Mouse (Mus musculus): Measurements from ENCODE around the gene Slc38a4. TPM values are rescaled to one million over a fixed set of nuclear protein-coding genes. Genes with fewer than 3 reads are reported as not detected.
A peak's percentile ranks its signal among the peaks of the same experiment; 100 is the strongest.

The Slc38a4 gene
- polyA plus RNA-seq, 2 experiments, result 80.0 to 118 TPM

- no peak for TF ChIP-seq POLR2A (IDR thresholded peaks at IDR 0.05; ENCODE audit: borderline replicate concordance, extremely low read depth, insufficient read depth, insufficient read length)
- H3K36me3 ChIP-seq (ENCODE audit: control insufficient read depth, insufficient read depth, low read length), result no peaks in the 10 kb centered on the region
- no peaks in the 10 kb centered on the region for H3K27me3 ChIP-seq (ENCODE audit: control insufficient read depth, insufficient read depth, low read length)
- ATAC-seq (ENCODE audit: low FRiP score, low read depth) (no peak), DNase-seq (ENCODE audit: low spot score) (no peak)
- H3K4me2 ChIP-seq (replicated peaks; ENCODE audit: low read depth, low read length, severe bottlenecking), result no peak overlapping the region
- H3K9me3 ChIP-seq (ENCODE audit: control insufficient read depth, low read length), result no peaks in the 10 kb centered on the region
- H3K27ac ChIP-seq (replicated peaks; ENCODE audit: low read depth, low read length), result no peak overlapping the region
- H3K4me1 ChIP-seq (ENCODE audit: control insufficient read depth, insufficient read depth, low read length), result no peaks in the 10 kb centered on the region
- WGBS, result 75% methylated on average over 8 of the region's 8 CpGs
- no peak overlapping the region for H3K9ac ChIP-seq (ENCODE audit: low read depth, low read length, severe bottlenecking)
- no peak overlapping the region for H3K4me3 ChIP-seq (replicated peaks; ENCODE audit: low read length)
Measured at GRCm38 (mm10) chr15:97060973-97061372, 5.2 kb upstream of the Slc38a4 start.

- no peak for ATAC-seq (ENCODE audit: low FRiP score, low read depth)
- no peak for TF ChIP-seq POLR2A (IDR thresholded peaks at IDR 0.05; ENCODE audit: borderline replicate concordance, extremely low read depth, insufficient read depth, insufficient read length)
- Histone ChIP-seq H3K4me1 (ENCODE audit: control insufficient read depth, insufficient read depth, low read length) (no peaks in the 10 kb centered on the region), H3K27ac (replicated peaks; ENCODE audit: low read depth, low read length) (no peak overlapping the region), H3K36me3 (ENCODE audit: control insufficient read depth, insufficient read depth, low read length) (no peaks in the 10 kb centered on the region), H3K9ac (ENCODE audit: low read depth, low read length, severe bottlenecking) (no peak overlapping the region), H3K4me2 (replicated peaks; ENCODE audit: low read depth, low read length, severe bottlenecking) (no peak overlapping the region), H3K27me3 (ENCODE audit: control insufficient read depth, insufficient read depth, low read length) (no peaks in the 10 kb centered on the region), H3K4me3 (replicated peaks; ENCODE audit: low read length) (no peak overlapping the region), H3K9me3 (ENCODE audit: control insufficient read depth, low read length) (no peaks in the 10 kb centered on the region)
- 91% methylated on average over 6 of the region's 6 CpGs for WGBS
- no peak for DNase-seq (ENCODE audit: low spot score)
Measured at GRCm38 (mm10) chr15:97060571-97060970, 4.8 kb upstream of the Slc38a4 start.

GRCm38 (mm10) chr15:97060102-97060501 is 4.3 kb upstream of the Slc38a4 start:
- Histone ChIP-seq H3K27ac (replicated peaks; ENCODE audit: low read depth, low read length) (no peak overlapping the region), H3K9ac (ENCODE audit: low read depth, low read length, severe bottlenecking) (no peak overlapping the region), H3K27me3 (ENCODE audit: control insufficient read depth, insufficient read depth, low read length) (no peaks in the 10 kb centered on the region), H3K4me2 (replicated peaks; ENCODE audit: low read depth, low read length, severe bottlenecking) (no peak overlapping the region), H3K4me1 (ENCODE audit: control insufficient read depth, insufficient read depth, low read length) (no peaks in the 10 kb centered on the region), H3K9me3 (ENCODE audit: control insufficient read depth, low read length) (peaks cover 2% of the 10 kb centered on the region; the same call in 1 of the 2 replicates), H3K36me3 (ENCODE audit: control insufficient read depth, insufficient read depth, low read length) (no peaks in the 10 kb centered on the region), H3K4me3 (replicated peaks; ENCODE audit: low read length) (no peak overlapping the region)
- ATAC-seq (ENCODE audit: low FRiP score, low read depth) (no peak), DNase-seq (ENCODE audit: low spot score) (no peak)
- no peak for TF ChIP-seq POLR2A (IDR thresholded peaks at IDR 0.05; ENCODE audit: borderline replicate concordance, extremely low read depth, insufficient read depth, insufficient read length)
- 85% methylated on average over 14 of the region's 14 CpGs for WGBS

- no peaks in the 10 kb centered on the region for H3K36me3 ChIP-seq (ENCODE audit: control insufficient read depth, insufficient read depth, low read length)
- H3K4me3 ChIP-seq (replicated peaks; ENCODE audit: low read length), result no peak overlapping the region
- WGBS, result 77% methylated on average over 24 of the region's 24 CpGs
- no peak overlapping the region for H3K9ac ChIP-seq (ENCODE audit: low read depth, low read length, severe bottlenecking)
- H3K27me3 ChIP-seq (ENCODE audit: control insufficient read depth, insufficient read depth, low read length), result no peaks in the 10 kb centered on the region
- ATAC-seq (ENCODE audit: low FRiP score, low read depth), result no peak
- no peak overlapping the region for H3K27ac ChIP-seq (replicated peaks; ENCODE audit: low read depth, low read length)
- H3K4me1 ChIP-seq (ENCODE audit: control insufficient read depth, insufficient read depth, low read length), result no peaks in the 10 kb centered on the region
- TF ChIP-seq POLR2A (IDR thresholded peaks at IDR 0.05; ENCODE audit: borderline replicate concordance, extremely low read depth, insufficient read depth, insufficient read length), result no peak
- H3K9me3 ChIP-seq (ENCODE audit: control insufficient read depth, low read length), result peaks cover 7% of the 10 kb centered on the region
- no peak overlapping the region for H3K4me2 ChIP-seq (replicated peaks; ENCODE audit: low read depth, low read length, severe bottlenecking)
- no peak for DNase-seq (ENCODE audit: low spot score)
Measured at GRCm38 (mm10) chr15:97059071-97060041, 3.6 kb upstream of the Slc38a4 start.

- 37% methylated on average over 31 of the region's 31 CpGs for WGBS
- Histone ChIP-seq H3K4me3 (replicated peaks; ENCODE audit: low read length) (peak overlapping the region; percentile 52), H3K27ac (replicated peaks; ENCODE audit: low read depth, low read length) (peak overlapping the region; percentile 67), H3K4me2 (replicated peaks; ENCODE audit: low read depth, low read length, severe bottlenecking) (peak overlapping the region; percentile 65), H3K9ac (ENCODE audit: low read depth, low read length, severe bottlenecking) (peak overlapping the region; percentile 62), H3K9me3 (ENCODE audit: control insufficient read depth, low read length) (peaks cover 7% of the 10 kb centered on the region), H3K27me3 (ENCODE audit: control insufficient read depth, insufficient read depth, low read length) (no peaks in the 10 kb centered on the region), H3K36me3 (ENCODE audit: control insufficient read depth, insufficient read depth, low read length) (no peaks in the 10 kb centered on the region), H3K4me1 (ENCODE audit: control insufficient read depth, insufficient read depth, low read length) (peaks cover 6% of the 10 kb centered on the region)
- ATAC-seq (ENCODE audit: low FRiP score, low read depth) (no peak), DNase-seq (ENCODE audit: low spot score) (no peak)
- TF ChIP-seq POLR2A (IDR thresholded peaks at IDR 0.05; ENCODE audit: borderline replicate concordance, extremely low read depth, insufficient read depth, insufficient read length), result no peak
Measured at GRCm38 (mm10) chr15:97054767-97055489, 828 bp downstream of the Slc38a4 start.
